Mouse (Mus musculus) adrenal gland, postnatal 0 days (tissue): ENCODE data around the gene Olfr1271. TPM values are rescaled to one million over a fixed set of nuclear protein-coding genes. Genes with fewer than 3 reads are reported as not detected.

Source experiments
- polyA plus RNA-seq: library from polyadenylated mRNA; unstranded; fragments of >200 nt; fragmentation: Nextera tagmentation; extraction: Ambion mirVana; gene quantifications from 2 replicates; pipeline ENCODE4 v1.2.1, GENCODE M21; 2015

The Olfr1271 gene
- not detected in 2 replicates for polyA plus RNA-seq

DNA sequence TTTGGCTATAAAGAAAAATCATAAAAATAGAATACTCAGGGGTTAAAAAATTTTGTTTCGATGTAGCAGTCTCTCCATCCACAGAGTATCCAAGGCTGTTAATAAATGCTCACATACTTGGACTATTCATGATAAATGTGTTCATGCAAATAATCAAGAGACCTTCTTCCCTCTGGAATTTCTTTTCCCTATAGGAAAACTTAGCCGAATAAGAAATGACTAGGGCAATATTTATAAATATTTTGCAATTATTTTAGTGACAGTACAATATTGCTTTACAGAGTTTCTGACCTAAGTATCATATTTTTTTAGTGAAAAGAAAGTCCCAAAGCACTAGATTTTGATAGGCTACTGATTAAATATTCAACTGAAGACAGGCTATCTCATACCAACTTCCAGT is at the start of gene Olfr1271:
Gene Olfr1271 (minus strand): TSS at position 101 of the 400 bp plus-strand sequence.

DNA sequence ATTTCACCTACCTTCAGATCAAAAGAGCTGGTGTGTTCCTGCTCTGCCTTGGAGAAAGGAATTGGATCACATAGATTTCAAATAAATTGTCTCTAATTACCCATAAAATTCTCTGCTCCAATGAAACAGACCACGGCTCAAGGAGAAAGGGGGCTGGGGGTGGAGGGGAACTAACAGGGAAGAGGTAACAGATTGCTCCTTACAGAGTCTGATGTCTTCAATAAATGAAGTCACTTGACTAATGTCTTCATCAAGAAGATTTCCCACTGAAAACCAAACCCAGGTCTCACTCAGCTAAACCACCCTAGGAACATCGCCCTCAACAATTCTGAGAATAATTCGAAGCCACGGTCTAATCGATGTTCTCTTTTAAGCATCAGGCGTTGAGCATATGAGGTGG is 21.9 kb upstream of the Olfr1271 start, which contains the start of gene Olfr1272:
Gene Olfr1272 (minus strand): TSS at position 101 of the 400 bp plus-strand sequence.

DNA sequence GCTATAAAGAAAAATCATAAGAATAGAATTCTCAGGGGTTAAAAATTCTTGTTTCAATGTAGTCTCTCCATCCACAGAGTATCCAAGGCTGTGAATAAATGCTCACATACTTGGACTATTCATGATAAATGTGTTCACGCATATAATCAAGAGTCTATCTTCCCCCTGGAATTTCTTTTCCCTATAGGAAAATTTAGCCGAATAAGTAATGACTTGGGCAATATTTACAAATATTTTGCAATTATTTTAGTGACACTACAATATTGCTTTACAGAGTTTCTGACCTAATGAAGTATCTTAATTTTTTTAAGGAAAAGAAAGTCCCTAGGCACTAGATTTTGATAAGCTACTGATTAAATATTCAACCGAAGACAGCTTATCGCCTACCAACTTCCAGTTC is 13.3 kb downstream of the Olfr1271 start, which contains the start of gene Olfr142:
Gene Olfr142 (minus strand): TSS at position 101 of the 400 bp plus-strand sequence.

DNA sequence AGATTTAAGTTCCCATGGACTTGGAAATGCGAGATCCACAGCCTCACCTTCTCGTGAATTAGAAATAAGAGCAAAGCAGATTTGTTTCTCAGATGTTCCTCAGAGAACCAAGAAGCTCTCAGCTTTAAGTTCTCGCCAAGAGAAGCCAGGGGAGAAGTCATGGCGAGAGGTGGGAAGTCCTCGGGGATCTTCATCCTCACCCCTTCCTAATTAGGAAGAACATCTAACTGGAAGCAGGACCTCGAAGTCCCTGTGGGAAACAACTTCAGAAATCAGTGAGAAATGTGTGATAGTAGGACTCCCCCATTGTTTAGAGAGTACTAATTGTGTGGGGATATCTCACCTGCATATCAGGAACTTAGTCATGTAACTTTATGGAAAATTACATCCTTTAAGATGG is 46.4 kb downstream of the Olfr1271 start, which contains the start of gene Olfr1506:
Gene Olfr1506 (minus strand): TSS at position 101 of the 400 bp plus-strand sequence.

Other genes starting within 250 kb of the Olfr1271 start
- gene Olfr1264, start 245.5 kb downstream of the Olfr1271 start, polyA plus RNA-seq: not detected in 2 replicates
- not detected in 2 replicates for gene Olfr1265, start 235.7 kb downstream of the Olfr1271 start, polyA plus RNA-seq
- gene Olfr140, start 207.4 kb downstream of the Olfr1271 start, polyA plus RNA-seq: not detected in 2 replicates
- gene Olfr1269, start 149.6 kb downstream of the Olfr1271 start, polyA plus RNA-seq: not detected in 2 replicates
- gene Olfr32, start 128.7 kb downstream of the Olfr1271 start, polyA plus RNA-seq: not detected in 2 replicates
- gene Olfr1270, start 117.9 kb downstream of the Olfr1271 start, polyA plus RNA-seq: not detected in 2 replicates
- not detected in 2 replicates for gene Olfr1506, start 46.5 kb downstream of the Olfr1271 start, polyA plus RNA-seq
- not detected in 2 replicates for gene Olfr142, start 13.4 kb downstream of the Olfr1271 start, polyA plus RNA-seq
- gene Olfr1272, start 21.8 kb upstream of the Olfr1271 start, polyA plus RNA-seq: not detected in 2 replicates
- 0.06 TPM in 1 of 2 replicates, not detected in the other for gene Gm13769, start 51.2 kb upstream of the Olfr1271 start, polyA plus RNA-seq
- not detected in 2 replicates for gene Olfr1274-ps, start 127.7 kb upstream of the Olfr1271 start, polyA plus RNA-seq